Mouse (Mus musculus) lung, postnatal 0 days (tissue): ENCODE data around the gene Mn1. TPM values are rescaled to one million over a fixed set of nuclear protein-coding genes. Genes with fewer than 3 reads are reported as not detected.
A peak's percentile ranks its signal among the peaks of the same experiment; 100 is the strongest.

Experiments
- ATAC-seq: fragments of 200-750 bp; cut with Nextera tagmentation; 2 replicates; pipeline ENCODE4 v1.8.0; 2017; ENCODE audit warnings: moderate library complexity
- DNase-seq: peaks from one replicate; pipeline ENCODE4 v3.0.0-alpha.2; 2016; ENCODE audit warnings: low spot score
- H3K27ac ChIP-seq: fragments of 300-500 bp; sonication (generic); 2 replicates; pipeline ENCODE4 v1.5.1; 2014; ENCODE audit warnings: antibody characterized with exemption, mild to moderate bottlenecking, low read length, mixed read lengths
- H3K27me3 ChIP-seq: fragments of 300-500 bp; sonication (generic); replicated peaks from 2 replicates; pipeline ENCODE4 v1.6.1; 2014; ENCODE audit warnings: low read length, mixed read lengths; ENCODE audit not compliant: insufficient read depth
- H3K36me3 ChIP-seq: fragments of 300-500 bp; sonication (generic); 2 replicates; pipeline ENCODE4 v1.6.1; 2014; ENCODE audit warnings: low read length, mixed read lengths; ENCODE audit not compliant: insufficient read depth
- H3K4me1 ChIP-seq: fragments of 300-500 bp; sonication (generic); 2 replicates; pipeline ENCODE4 v1.6.1; 2014; ENCODE audit warnings: antibody characterized with exemption, low read depth, low read length, mixed read lengths; ENCODE audit not compliant: insufficient read depth
- H3K4me2 ChIP-seq: fragments of 300-500 bp; sonication (generic); replicated peaks from 2 replicates; pipeline ENCODE4 v1.6.1; 2014; ENCODE audit warnings: low read depth, mild to moderate bottlenecking, low read length, moderate library complexity, mixed read lengths
- H3K4me3 ChIP-seq: fragments of 300-500 bp; sonication (generic); 2 replicates; pipeline ENCODE4 v1.5.1; 2014; ENCODE audit warnings: low read depth, low read length
- H3K9ac ChIP-seq: fragments of 300-500 bp; sonication (generic); replicated peaks from 2 replicates; pipeline ENCODE4 v1.6.1; 2014; ENCODE audit warnings: low read depth, mild to moderate bottlenecking
- H3K9me3 ChIP-seq: fragments of 300-500 bp; sonication (generic); 2 replicates; pipeline ENCODE4 v1.6.1; 2016; ENCODE audit warnings: low read length, mixed read lengths
- CTCF ChIP-seq: IDR thresholded peaks from 2 replicates; pipeline ENCODE4 v1.5.1; 2016; ENCODE audit warnings: antibody characterized with exemption, mild to moderate bottlenecking
- EP300 ChIP-seq: IDR thresholded peaks from 2 replicates; pipeline ENCODE4 v1.6.1; 2016; ENCODE audit warnings: antibody characterized with exemption, mild to moderate bottlenecking, control low read depth
- WGBS: fragments of 180-500 bp; shearing (Covaris S2); extraction: QIAGEN DNeasy Blood & Tissue Kit; methylation state at CpG from one replicate; pipeline ENCODE4 v1.1.7; 2014; 5-methylcytosine and 5-hydroxymethylcytosine counted together
- polyA plus RNA-seq: library from polyadenylated mRNA; unstranded; fragments of >200 nt; fragmentation: Nextera tagmentation; extraction: Ambion mirVana; gene quantifications from 2 replicates; pipeline ENCODE4 v1.2.1, GENCODE M21; 2015

Mn1 gene
- polyA plus RNA-seq, 1 experiment from 2014 or later = 6.0 TPM

DNA sequence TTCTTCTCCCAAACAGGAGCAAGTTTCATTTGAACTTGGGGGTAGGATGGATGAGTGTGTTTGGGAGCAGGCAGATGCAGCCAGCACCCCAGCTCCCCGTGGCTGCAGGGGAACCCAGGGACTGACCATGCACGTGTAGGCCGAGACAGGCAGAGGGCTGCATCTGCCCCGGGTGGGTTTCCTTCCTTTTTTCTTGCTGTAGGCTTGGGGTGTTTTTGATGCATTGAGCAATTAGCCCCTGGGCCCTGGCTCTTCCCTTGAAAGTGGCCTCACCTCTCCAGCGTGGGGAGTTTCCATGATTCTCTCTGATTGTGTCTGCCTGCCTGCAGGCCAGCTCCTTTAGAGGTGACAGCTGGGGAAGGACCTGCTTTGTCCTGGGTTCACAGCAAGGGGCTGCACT is 15.7 kb downstream of the Mn1 start:
- no peak for ATAC-seq
- Histone ChIP-seq H3K9me3 (no peaks in the 10 kb centered on the region), H3K27me3 (no peaks in the 10 kb centered on the region), H3K27ac (no peak overlapping the region), H3K36me3 (no peaks in the 10 kb centered on the region), H3K4me3 (no peak overlapping the region), H3K9ac (no peak overlapping the region), H3K4me1 (no peaks in the 10 kb centered on the region; the same call in 1 of the 2 replicates), H3K4me2 (no peak overlapping the region)
- TF ChIP-seq CTCF = no peak
- TF ChIP-seq EP300 = no peak
- DNase-seq = no peak
- WGBS = 65% methylated on average over 5 of the region's 5 CpGs

- Histone ChIP-seq H3K4me1 (no peaks in the 10 kb centered on the region; the same call in 1 of the 2 replicates), H3K4me3 (no peak overlapping the region), H3K27ac (no peak overlapping the region), H3K9ac (no peak overlapping the region), H3K4me2 (no peak overlapping the region), H3K27me3 (no peaks in the 10 kb centered on the region), H3K9me3 (no peaks in the 10 kb centered on the region), H3K36me3 (no peaks in the 10 kb centered on the region)
- TF ChIP-seq CTCF (no peak), EP300 (no peak)
- ATAC-seq (peak; percentile 27), DNase-seq (no peak)
- 14% methylated on average over 16 of the region's 16 CpGs for WGBS
Measured at GRCm38 (mm10) chr5:111434342-111434842, 17.2 kb downstream of the Mn1 start.

DNA sequence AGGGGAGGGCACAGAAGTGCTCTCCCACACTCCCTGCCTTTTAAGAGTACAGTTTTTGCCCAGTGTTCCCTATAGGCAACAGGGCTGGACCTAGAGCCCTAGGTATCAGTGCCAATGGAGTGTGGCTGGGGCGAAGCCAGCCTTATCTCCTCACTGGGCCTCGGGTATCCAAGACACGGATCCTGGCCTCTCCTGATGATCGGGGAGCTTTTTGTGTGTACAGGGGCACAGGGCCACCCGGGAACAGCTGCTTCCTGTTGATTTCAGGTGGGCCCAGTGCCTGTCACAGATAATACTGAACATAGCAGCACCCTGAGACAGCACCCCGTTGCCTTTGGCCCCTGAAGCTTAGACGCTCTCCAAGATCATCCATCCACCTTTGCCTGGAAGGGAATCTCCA is 19.1 kb downstream of the Mn1 start:
- Histone ChIP-seq H3K9me3 (no peaks in the 10 kb centered on the region), H3K9ac (no peak overlapping the region), H3K36me3 (no peaks in the 10 kb centered on the region), H3K4me1 (no peaks in the 10 kb centered on the region; the same call in 1 of the 2 replicates), H3K27me3 (no peaks in the 10 kb centered on the region), H3K4me3 (no peak overlapping the region), H3K27ac (no peak overlapping the region), H3K4me2 (no peak overlapping the region)
- no peak for ATAC-seq
- no peak for TF ChIP-seq EP300
- TF ChIP-seq CTCF = no peak
- 67% methylated on average over 7 of the region's 7 CpGs for WGBS
- DNase-seq = no peak

DNA sequence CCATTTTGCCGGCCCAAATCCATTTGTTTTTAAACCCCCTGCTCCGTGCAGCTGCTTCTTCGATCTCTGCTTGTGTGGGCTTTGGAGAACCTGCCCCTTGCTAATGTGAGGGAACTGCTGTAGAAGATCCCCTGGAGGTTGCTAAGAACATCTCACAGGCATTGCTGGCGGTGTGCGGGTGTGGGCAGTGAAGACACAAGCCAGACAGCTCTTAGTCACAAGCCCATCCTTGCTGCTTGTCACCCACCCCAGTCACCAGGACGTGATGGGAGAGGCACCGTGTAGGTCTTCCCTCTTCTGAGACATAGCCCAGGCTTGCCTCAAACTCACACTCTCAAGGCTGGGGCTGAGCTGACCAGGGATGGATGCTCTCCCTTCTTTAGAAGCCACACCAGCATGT is 20.0 kb downstream of the Mn1 start:
- DNase-seq (no peak), ATAC-seq (no peak)
- H3K4me1 ChIP-seq = no peaks in the 10 kb centered on the region; the same call in 1 of the 2 replicates
- H3K9me3 ChIP-seq = no peaks in the 10 kb centered on the region
- no peak overlapping the region for H3K9ac ChIP-seq
- no peak overlapping the region for H3K4me3 ChIP-seq
- no peaks in the 10 kb centered on the region for H3K27me3 ChIP-seq
- 71% methylated on average over 7 of the region's 7 CpGs for WGBS
- no peak overlapping the region for H3K27ac ChIP-seq
- TF ChIP-seq CTCF (no peak), EP300 (no peak)
- H3K4me2 ChIP-seq = no peak overlapping the region
- no peaks in the 10 kb centered on the region for H3K36me3 ChIP-seq

- no peak overlapping the region for H3K27ac ChIP-seq
- no peak for ATAC-seq
- H3K4me3 ChIP-seq = no peak overlapping the region
- no peak for DNase-seq
- TF ChIP-seq CTCF (no peak), EP300 (no peak)
- no peaks in the 10 kb centered on the region for H3K27me3 ChIP-seq
- WGBS = 90% methylated on average over 3 of the region's 3 CpGs
- H3K36me3 ChIP-seq = no peaks in the 10 kb centered on the region
- H3K4me2 ChIP-seq = no peak overlapping the region
- no peaks in the 10 kb centered on the region for H3K9me3 ChIP-seq
- H3K4me1 ChIP-seq = no peaks in the 10 kb centered on the region; the same call in 1 of the 2 replicates
- H3K9ac ChIP-seq = no peak overlapping the region
Measured at GRCm38 (mm10) chr5:111438336-111438735, 21.2 kb downstream of the Mn1 start.

DNA sequence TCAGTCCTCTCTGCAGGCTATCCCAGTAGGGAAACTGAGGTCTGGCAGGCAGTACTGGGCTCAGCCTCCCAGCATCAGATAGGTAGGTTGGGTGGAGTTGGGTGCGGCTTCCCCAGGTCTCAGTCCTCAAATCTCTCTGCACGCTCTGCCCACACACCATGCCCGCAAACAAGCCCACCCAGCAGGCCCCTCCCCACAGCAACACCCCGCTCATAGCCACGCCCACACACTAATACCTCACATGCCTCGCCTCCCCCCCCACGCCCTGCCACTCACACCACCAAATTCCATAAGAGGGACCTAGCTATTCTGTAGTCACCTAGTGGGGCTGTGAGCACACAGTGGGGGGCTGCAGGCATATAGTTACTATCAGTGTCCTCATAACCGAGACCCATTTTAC is 21.7 kb downstream of the Mn1 start:
- no peak for ATAC-seq
- 89% methylated on average over 8 of the region's 8 CpGs for WGBS
- TF ChIP-seq CTCF (no peak), EP300 (no peak)

DNA sequence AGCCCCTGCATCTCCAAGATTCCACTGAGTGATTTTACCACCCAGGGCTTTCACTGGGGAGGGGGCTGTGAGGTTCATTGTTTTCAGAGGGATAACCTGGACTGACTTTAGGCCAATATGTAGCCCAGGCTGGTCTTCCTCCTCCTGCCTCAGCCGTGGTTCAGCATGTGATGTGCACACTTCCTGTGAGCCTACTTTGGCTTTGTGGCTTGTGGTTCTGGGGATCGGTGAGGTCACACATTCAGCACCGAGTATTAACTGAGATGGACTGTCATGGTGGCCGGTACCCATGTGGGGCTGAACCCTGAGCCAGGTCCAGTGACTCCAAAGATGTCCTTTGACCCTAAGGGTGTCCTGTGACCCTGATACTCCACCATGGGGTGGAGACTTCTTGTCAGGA is 23.1 kb downstream of the Mn1 start:
- WGBS = 69% methylated on average over 4 of the region's 4 CpGs
- no peaks in the 10 kb centered on the region for H3K27me3 ChIP-seq
- no peak for ATAC-seq
- no peak for TF ChIP-seq EP300
- TF ChIP-seq CTCF = no peak
- H3K9me3 ChIP-seq = no peaks in the 10 kb centered on the region
- H3K4me1 ChIP-seq = no peaks in the 10 kb centered on the region; the same call in 1 of the 2 replicates
- H3K36me3 ChIP-seq = no peaks in the 10 kb centered on the region
- no peak overlapping the region for H3K4me2 ChIP-seq
- no peak overlapping the region for H3K9ac ChIP-seq
- H3K27ac ChIP-seq = no peak overlapping the region
- H3K4me3 ChIP-seq = no peak overlapping the region
- DNase-seq = no peak

More for the DNA sequence above, 21.7 kb downstream of the Mn1 start:
- H3K4me3 ChIP-seq = no peak overlapping the region
- no peaks in the 10 kb centered on the region for H3K27me3 ChIP-seq
- no peak overlapping the region for H3K9ac ChIP-seq
- H3K4me2 ChIP-seq = no peak overlapping the region
- H3K27ac ChIP-seq = no peak overlapping the region
- no peak for DNase-seq
- H3K4me1 ChIP-seq = no peaks in the 10 kb centered on the region; the same call in 1 of the 2 replicates
- no peaks in the 10 kb centered on the region for H3K36me3 ChIP-seq
- no peaks in the 10 kb centered on the region for H3K9me3 ChIP-seq
